Mouse (Mus musculus): ENCODE measurements around the gene Olfr1189.
"Not testable (repeated sequence)": the region's sequence is repeated elsewhere in the genome, so short reads cannot be mapped to it uniquely, and the experiment has no call there.

Gene Olfr1189

GRCm38 (mm10) chr2:88586154-88586553 lies at the start of gene Olfr1189:
Olfr1189 (plus strand) TSS chr2:88586454.
- no peak for DNase-seq (ENCODE audit: low spot score in 2 of 2)

- no peak for DNase-seq (ENCODE audit: low spot score in 2 of 2)
Observed at GRCm38 (mm10) chr2:88556635-88557034, 29.6 kb upstream of the Olfr1189 start, which contains the start of gene Olfr1188. Olfr1188 (plus strand) TSS chr2:88556935.

- not testable (repeated sequence) for DNase-seq (ENCODE audit: low spot score in 2 of 2)
Observed at GRCm38 (mm10) chr2:88572696-88573095, 13.6 kb upstream of the Olfr1189 start.

- not testable (repeated sequence) for DNase-seq (ENCODE audit: low spot score in 2 of 2)
Observed at GRCm38 (mm10) chr2:88640242-88640641, 54.0 kb downstream of the Olfr1189 start, which contains the start of gene Olfr1191-ps1. Olfr1191-ps1 (plus strand) TSS chr2:88640542.

Data from frontal cortex, postnatal 10 days (tissue).